Mouse (Mus musculus): ENCODE data around the gene Wwox. TPM values are rescaled to one million over a fixed set of nuclear protein-coding genes. Genes with fewer than 3 reads are reported as not detected.
A peak's percentile ranks its signal among the peaks of the same experiment; 100 is the strongest.

Gene Wwox
- polyA plus RNA-seq, 1 experiment from 2014 or later, result 8.9 TPM

DNA sequence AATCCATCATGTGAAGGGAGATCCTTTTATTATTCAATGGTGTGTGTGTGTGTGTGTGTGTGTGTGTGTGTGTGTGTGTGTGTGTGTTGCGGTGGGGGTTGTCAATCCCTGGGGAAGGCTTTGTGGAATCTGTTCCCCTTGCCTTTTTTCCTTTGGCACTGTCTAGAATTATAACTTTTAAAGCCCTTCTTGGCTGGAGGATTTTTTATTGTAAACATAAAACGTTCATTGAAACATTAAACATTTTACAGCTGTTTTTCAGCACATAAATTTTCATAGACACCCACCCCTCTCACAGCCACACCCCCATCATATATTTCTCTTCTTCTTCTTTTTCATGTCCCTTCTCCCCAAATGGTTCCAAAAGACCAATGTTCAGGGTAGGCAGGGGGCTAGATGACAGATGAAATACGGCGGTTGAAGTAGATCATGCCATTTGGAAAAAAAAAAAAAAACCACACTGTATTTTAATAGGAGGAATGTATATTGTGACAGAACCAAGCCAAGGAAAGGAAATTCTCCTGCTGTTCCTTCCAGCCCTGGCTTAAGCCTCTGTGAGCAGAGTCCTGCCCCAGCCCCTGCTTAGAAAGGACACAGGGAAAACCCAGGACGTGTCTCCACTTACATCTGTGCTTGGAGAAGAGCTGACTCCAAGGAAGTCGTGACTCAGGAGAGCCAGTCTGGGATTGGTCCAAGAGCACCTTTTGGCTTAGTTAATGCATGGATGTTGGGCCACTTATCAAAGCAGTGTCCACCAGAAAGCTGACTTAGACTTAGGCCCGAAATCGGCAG lies 517.1 kb downstream of the Wwox start:
- WGBS, result 82% methylated on average over 8 of the region's 8 CpGs

DNA sequence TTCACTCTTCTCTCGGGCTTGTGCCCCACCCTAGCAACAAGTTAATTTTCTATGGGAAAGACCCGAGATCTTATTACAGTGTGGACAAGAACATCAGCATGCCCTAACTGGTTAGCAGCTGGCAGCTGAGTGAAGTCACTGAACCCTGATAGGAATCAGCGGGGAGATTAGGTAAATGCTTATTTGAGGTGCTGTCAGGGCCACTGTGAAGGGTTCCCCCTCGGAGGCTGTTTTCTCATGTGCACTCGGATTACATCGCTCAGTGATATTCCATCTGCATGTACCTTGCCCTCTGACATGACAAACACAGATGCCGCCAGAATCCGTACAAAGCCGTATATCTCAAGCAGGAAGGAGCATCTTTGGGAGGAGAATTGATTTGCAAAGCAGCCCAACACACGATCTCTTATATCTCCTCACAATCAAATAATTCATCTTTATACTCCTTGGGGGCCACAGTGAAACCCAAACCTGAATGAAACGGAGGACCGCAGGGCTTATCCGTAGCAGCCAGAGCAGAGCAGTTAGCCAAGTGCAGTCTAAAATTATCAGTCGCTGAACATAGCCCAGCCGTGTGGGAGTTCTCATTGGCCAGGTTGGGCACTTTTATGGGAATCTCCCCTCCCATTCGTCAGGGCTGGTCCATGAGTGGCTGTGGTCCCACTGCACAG lies 519.1 kb downstream of the Wwox start:
- H3K9ac ChIP-seq (ENCODE audit: low read length), result no peak overlapping the region
- H3K27ac ChIP-seq (ENCODE audit: low read depth, low read length), result no peak overlapping the region
- no peak overlapping the region for H3K4me3 ChIP-seq (ENCODE audit: low read depth, low read length)
- H3K4me1 ChIP-seq (ENCODE audit: control insufficient read depth, insufficient read depth, low read length), result no peaks in the 10 kb centered on the region
- no peak for DNase-seq (ENCODE audit: low spot score)
- H3K4me2 ChIP-seq (ENCODE audit: low read length), result no peak overlapping the region
- WGBS, result 83% methylated on average over 16 of the region's 16 CpGs
- no peak for ATAC-seq
- H3K36me3 ChIP-seq (ENCODE audit: control insufficient read depth, insufficient read depth, low read length), result no peaks in the 10 kb centered on the region
- H3K9me3 ChIP-seq (replicated peaks; ENCODE audit: control insufficient read depth, low read length), result no peaks in the 10 kb centered on the region
- H3K27me3 ChIP-seq (replicated peaks; ENCODE audit: control insufficient read depth, insufficient read depth, low read length), result 0 out of 2 replicates have a peak, but pooled peaks cover 3% of the 10 kb centered on the region

More for the DNA sequence above, 517.1 kb downstream of the Wwox start:
- no peaks in the 10 kb centered on the region for H3K4me1 ChIP-seq (ENCODE audit: control insufficient read depth, insufficient read depth, low read length)
- no peak overlapping the region for H3K9ac ChIP-seq (ENCODE audit: low read length)
- ATAC-seq, result no peak
- H3K27me3 ChIP-seq (replicated peaks; ENCODE audit: control insufficient read depth, insufficient read depth, low read length), result 0 out of 2 replicates have a peak, but pooled peaks cover 3% of the 10 kb centered on the region
- no peak overlapping the region for H3K27ac ChIP-seq (ENCODE audit: low read depth, low read length)
- H3K4me2 ChIP-seq (ENCODE audit: low read length), result no peak overlapping the region
- no peaks in the 10 kb centered on the region for H3K9me3 ChIP-seq (replicated peaks; ENCODE audit: control insufficient read depth, low read length)
- no peak overlapping the region for H3K4me3 ChIP-seq (ENCODE audit: low read depth, low read length)
- H3K36me3 ChIP-seq (ENCODE audit: control insufficient read depth, insufficient read depth, low read length), result no peaks in the 10 kb centered on the region
- no peak for DNase-seq (ENCODE audit: low spot score)

GRCm38 (mm10) chr8:114959406-114959805 lies 520.0 kb downstream of the Wwox start:
- Histone ChIP-seq H3K4me3 (ENCODE audit: low read depth, low read length) (no peak overlapping the region), H3K4me1 (ENCODE audit: control insufficient read depth, insufficient read depth, low read length) (no peaks in the 10 kb centered on the region), H3K27ac (ENCODE audit: low read depth, low read length) (no peak overlapping the region), H3K27me3 (replicated peaks; ENCODE audit: control insufficient read depth, insufficient read depth, low read length) (0 out of 2 replicates have a peak, but pooled peaks cover 3% of the 10 kb centered on the region), H3K36me3 (ENCODE audit: control insufficient read depth, insufficient read depth, low read length) (no peaks in the 10 kb centered on the region), H3K4me2 (ENCODE audit: low read length) (no peak overlapping the region), H3K9ac (ENCODE audit: low read length) (no peak overlapping the region), H3K9me3 (replicated peaks; ENCODE audit: control insufficient read depth, low read length) (no peaks in the 10 kb centered on the region)
- ATAC-seq (no peak), DNase-seq (ENCODE audit: low spot score) (no peak)
- WGBS, result 90% methylated on average over 11 of the region's 11 CpGs

- ATAC-seq, result no peak
Measured at GRCm38 (mm10) chr8:114962494-114962893, 523.0 kb downstream of the Wwox start.

DNA sequence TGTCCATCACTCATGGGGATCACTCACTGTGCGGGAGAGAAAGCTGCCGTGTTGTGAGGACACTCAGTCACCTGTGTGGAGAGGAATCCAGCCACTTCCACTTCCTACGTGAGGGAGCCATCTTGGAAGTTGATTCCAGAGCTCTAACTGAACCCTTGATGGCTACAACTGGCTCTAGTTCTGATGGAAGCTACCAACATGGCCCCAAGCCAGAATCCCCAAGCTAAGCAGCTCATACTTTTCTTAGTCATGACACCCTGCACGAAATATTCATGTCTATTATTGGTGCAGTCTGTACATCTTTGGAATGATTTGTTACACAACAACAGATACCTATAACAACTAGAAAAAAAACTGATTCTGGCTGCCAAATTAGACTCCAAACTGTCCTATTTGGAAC lies 523.8 kb downstream of the Wwox start:
- H3K9ac ChIP-seq (ENCODE audit: low read length), result no peak overlapping the region
- no peak overlapping the region for H3K4me2 ChIP-seq (ENCODE audit: low read length)
- H3K4me3 ChIP-seq (ENCODE audit: low read depth, low read length), result no peak overlapping the region
- DNase-seq (ENCODE audit: low spot score) (no peak), ATAC-seq (no peak)
- H3K27ac ChIP-seq (ENCODE audit: low read depth, low read length), result no peak overlapping the region
- H3K36me3 ChIP-seq (ENCODE audit: control insufficient read depth, insufficient read depth, low read length), result no peaks in the 10 kb centered on the region
- 91% methylated on average over 4 of the region's 4 CpGs for WGBS
- H3K27me3 ChIP-seq (replicated peaks; ENCODE audit: control insufficient read depth, insufficient read depth, low read length), result no peaks in the 10 kb centered on the region
- no peaks in the 10 kb centered on the region for H3K4me1 ChIP-seq (ENCODE audit: control insufficient read depth, insufficient read depth, low read length)
- H3K9me3 ChIP-seq (replicated peaks; ENCODE audit: control insufficient read depth, low read length), result no peaks in the 10 kb centered on the region

More at GRCm38 (mm10) chr8:114962494-114962893, 523.0 kb downstream of the Wwox start:
- no peak overlapping the region for H3K4me2 ChIP-seq (ENCODE audit: low read length)
- H3K9ac ChIP-seq (ENCODE audit: low read length), result no peak overlapping the region
- no peaks in the 10 kb centered on the region for H3K9me3 ChIP-seq (replicated peaks; ENCODE audit: control insufficient read depth, low read length)
- no peak overlapping the region for H3K4me3 ChIP-seq (ENCODE audit: low read depth, low read length)
- DNase-seq (ENCODE audit: low spot score), result no peak
- H3K36me3 ChIP-seq (ENCODE audit: control insufficient read depth, insufficient read depth, low read length), result no peaks in the 10 kb centered on the region
- no peak overlapping the region for H3K27ac ChIP-seq (ENCODE audit: low read depth, low read length)
- 75% methylated on average over 1 of the region's 1 CpGs for WGBS
- H3K27me3 ChIP-seq (replicated peaks; ENCODE audit: control insufficient read depth, insufficient read depth, low read length), result no peaks in the 10 kb centered on the region
- H3K4me1 ChIP-seq (ENCODE audit: control insufficient read depth, insufficient read depth, low read length), result no peaks in the 10 kb centered on the region

- Histone ChIP-seq H3K36me3 (ENCODE audit: control insufficient read depth, insufficient read depth, low read length) (no peaks in the 10 kb centered on the region), H3K27me3 (replicated peaks; ENCODE audit: control insufficient read depth, insufficient read depth, low read length) (no peaks in the 10 kb centered on the region), H3K4me1 (ENCODE audit: control insufficient read depth, insufficient read depth, low read length) (no peaks in the 10 kb centered on the region), H3K4me3 (ENCODE audit: low read depth, low read length) (no peak overlapping the region), H3K27ac (ENCODE audit: low read depth, low read length) (no peak overlapping the region), H3K9ac (ENCODE audit: low read length) (no peak overlapping the region), H3K4me2 (ENCODE audit: low read length) (no peak overlapping the region), H3K9me3 (replicated peaks; ENCODE audit: control insufficient read depth, low read length) (no peaks in the 10 kb centered on the region; the same call in 1 of the 2 replicates)
- DNase-seq (ENCODE audit: low spot score) (no peak), ATAC-seq (no peak)
- WGBS, result 92% methylated on average over 6 of the region's 6 CpGs
Measured at GRCm38 (mm10) chr8:114964206-114964605, 524.8 kb downstream of the Wwox start.

DNA sequence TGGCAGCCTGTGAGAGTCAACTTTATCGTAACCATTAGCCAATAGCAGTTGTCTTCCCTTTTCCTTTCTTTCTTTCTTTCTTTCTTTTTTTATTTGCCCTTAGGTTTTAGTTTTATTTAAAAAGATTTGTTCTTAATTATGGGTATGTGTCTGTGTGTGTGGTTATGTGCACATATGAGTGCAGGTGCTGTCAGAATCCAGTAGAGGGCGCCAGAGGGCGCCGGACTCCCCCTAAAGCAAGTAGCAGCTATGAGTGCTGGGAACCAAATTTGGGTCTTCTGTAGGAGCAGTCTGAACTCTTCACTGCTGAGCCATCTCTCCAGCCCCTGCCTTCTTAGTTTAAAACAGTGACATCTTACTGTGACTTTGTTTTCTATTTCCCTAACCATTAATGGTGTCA lies 529.4 kb downstream of the Wwox start:
- 74% methylated on average over 4 of the region's 4 CpGs for WGBS
- no peak overlapping the region for H3K9ac ChIP-seq (ENCODE audit: low read length)
- no peak overlapping the region for H3K27ac ChIP-seq (ENCODE audit: low read depth, low read length)
- no peaks in the 10 kb centered on the region; the same call in 1 of the 2 replicates for H3K9me3 ChIP-seq (replicated peaks; ENCODE audit: control insufficient read depth, low read length)
- H3K4me3 ChIP-seq (ENCODE audit: low read depth, low read length), result no peak overlapping the region
- no peak overlapping the region for H3K4me2 ChIP-seq (ENCODE audit: low read length)
- DNase-seq (ENCODE audit: low spot score) (no peak), ATAC-seq (no peak)
- H3K27me3 ChIP-seq (replicated peaks; ENCODE audit: control insufficient read depth, insufficient read depth, low read length), result 0 out of 2 replicates have a peak, but pooled peaks cover 4% of the 10 kb centered on the region
- H3K4me1 ChIP-seq (ENCODE audit: control insufficient read depth, insufficient read depth, low read length), result peaks cover 10% of the 10 kb centered on the region
- H3K36me3 ChIP-seq (ENCODE audit: control insufficient read depth, insufficient read depth, low read length), result no peaks in the 10 kb centered on the region

GRCm38 (mm10) chr8:114971378-114971777 lies 531.9 kb downstream of the Wwox start:
- Histone ChIP-seq H3K4me1 (ENCODE audit: control insufficient read depth, insufficient read depth, low read length) (peaks cover 10% of the 10 kb centered on the region), H3K27me3 (replicated peaks; ENCODE audit: control insufficient read depth, insufficient read depth, low read length) (0 out of 2 replicates have a peak, but pooled peaks cover 4% of the 10 kb centered on the region), H3K9ac (ENCODE audit: low read length) (no peak overlapping the region), H3K4me3 (ENCODE audit: low read depth, low read length) (no peak overlapping the region), H3K36me3 (ENCODE audit: control insufficient read depth, insufficient read depth, low read length) (no peaks in the 10 kb centered on the region), H3K9me3 (replicated peaks; ENCODE audit: control insufficient read depth, low read length) (no peaks in the 10 kb centered on the region; the same call in 1 of the 2 replicates), H3K27ac (ENCODE audit: low read depth, low read length) (no peak overlapping the region), H3K4me2 (ENCODE audit: low read length) (no peak overlapping the region)
- ATAC-seq (peak; percentile 50; the same call in 1 of the 2 replicates), DNase-seq (ENCODE audit: low spot score) (peak; percentile 80)
- 51% methylated on average over 8 of the region's 8 CpGs for WGBS
